Mouse (Mus musculus): ENCODE measurements around the gene Ing1.
"Not testable (repeated sequence)": the region's sequence is repeated elsewhere in the genome, so short reads cannot be mapped to it uniquely, and the experiment has no call there.

The Ing1 gene

DNA sequence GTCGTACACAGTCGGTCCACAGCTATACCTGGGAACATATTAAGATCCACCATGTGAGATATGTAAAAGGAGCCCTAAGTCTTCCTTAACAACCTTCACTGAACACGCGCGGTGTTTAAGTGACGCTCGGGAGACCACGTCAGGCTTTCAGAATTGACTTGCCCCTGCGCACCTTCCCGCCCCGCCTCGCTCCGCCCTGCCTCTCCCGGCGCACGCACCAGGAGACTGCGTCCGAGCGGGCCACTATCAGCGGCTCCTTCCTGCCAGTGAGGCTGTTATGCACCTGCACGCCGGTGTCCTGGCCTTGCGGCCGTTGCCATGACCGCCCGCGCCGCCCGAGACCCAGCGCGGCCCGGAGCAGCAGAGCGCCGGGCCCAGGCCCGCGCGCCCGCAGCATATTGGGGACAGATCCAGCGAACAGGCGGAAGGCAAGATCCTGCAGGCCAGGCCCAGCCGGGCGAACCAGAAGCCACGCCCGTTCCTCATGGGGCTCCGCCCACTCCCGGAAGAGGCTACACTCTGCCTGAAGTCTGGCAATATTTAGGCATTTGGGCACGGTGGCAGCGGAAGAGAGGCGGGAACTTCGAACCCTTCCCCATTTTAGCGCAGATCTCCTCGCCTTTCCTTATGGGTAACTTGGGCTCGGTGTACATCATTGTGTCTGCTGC is 5.0 kb upstream of the Ing1 start, which contains the start of gene Cars2:
TSS of gene Cars2 (minus strand) at position 503 of the 668 bp plus-strand sequence.
- DNase-seq (ENCODE audit: extremely low read depth, low read depth, low spot score) = no peak

DNA sequence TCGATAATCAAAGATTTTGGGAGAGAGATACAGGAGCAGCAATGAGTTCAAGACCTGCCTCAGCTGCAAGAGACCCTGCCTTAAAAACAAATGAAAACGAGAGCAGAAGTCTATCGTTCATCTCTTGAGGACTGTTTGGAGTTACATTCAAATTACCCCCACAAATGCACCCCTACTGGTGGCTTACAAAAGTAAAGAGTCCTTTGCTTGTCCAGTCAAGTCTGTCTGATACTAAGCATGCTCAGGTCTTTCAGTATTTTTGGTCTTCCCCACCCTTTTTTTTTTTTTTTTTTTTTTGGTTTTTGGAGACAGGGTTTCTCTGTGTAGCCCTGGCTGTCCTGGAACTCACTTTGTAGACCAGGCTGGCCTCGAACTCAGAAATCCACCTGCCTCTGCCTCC is 3.9 kb upstream of the Ing1 start:
- not testable (repeated sequence) for DNase-seq (ENCODE audit: extremely low read depth, low read depth, low spot score)

DNA sequence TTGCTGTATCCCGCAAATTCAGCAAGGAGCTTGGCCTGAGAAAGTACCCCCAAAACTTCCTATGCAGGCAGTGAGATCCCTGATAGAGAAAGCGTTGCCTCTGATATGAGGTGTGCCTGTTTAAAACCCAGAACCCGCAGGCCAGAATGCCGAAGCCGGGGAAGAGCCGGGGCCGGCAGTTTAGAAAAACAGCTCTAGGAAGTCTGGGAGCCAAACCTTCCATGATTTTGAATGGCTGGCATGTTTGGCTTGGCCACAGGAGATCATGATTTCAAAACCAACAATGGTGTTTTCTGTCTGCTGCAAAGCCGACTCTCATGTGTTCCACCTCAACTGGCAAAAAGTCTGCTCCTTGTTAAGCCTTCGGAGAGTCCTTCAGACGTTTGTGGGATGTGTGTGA is 3.0 kb upstream of the Ing1 start:
- DNase-seq (ENCODE audit: extremely low read depth, low read depth, low spot score) = no peak

- peak; percentile 92 for DNase-seq (ENCODE audit: extremely low read depth, low read depth, low spot score)
Measured at GRCm38 (mm10) chr8:11555720-11556591, 585 bp downstream of the Ing1 start.

DNA sequence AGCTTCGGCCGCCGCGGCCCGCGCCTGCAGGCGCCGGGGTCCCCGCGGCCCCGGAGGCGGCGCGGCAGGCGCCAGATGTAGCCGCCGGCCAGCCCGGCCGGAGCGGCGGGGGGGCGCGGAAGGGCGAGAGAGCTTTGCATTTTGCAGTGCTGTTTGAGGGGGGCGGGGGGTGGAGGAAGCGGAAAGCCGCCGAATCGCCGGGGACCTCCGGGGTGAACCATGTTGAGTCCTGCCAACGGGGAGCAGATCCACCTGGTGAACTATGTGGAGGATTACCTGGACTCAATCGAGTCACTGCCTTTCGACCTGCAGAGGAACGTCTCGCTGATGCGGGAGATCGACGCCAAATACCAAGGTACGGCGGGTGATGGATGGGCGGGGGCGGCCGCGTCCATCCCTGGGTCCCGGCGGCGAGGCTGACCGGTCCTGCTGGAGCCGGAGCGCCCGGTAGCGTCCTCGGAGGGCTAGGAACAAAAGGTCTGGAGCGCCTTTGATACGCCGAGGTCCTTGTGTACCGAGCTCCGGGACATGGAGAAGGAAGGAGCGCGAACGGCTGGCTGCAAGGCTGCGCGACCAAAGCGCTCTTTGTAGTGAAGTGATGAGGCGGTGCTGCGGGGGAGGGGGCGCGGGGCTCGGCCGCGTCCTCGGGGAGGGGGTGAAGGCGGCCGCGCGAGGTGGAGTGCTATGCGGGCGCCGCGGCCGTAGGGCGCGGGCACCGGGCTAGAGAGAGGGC is 1.5 kb downstream of the Ing1 start:
- no peak for DNase-seq (ENCODE audit: extremely low read depth, low read depth, low spot score)

- DNase-seq (ENCODE audit: extremely low read depth, low read depth, low spot score) = no peak
Measured at GRCm38 (mm10) chr8:11557424-11557767, 2.0 kb downstream of the Ing1 start.

- DNase-seq (ENCODE audit: extremely low read depth, low read depth, low spot score) = peak; percentile 84
Measured at GRCm38 (mm10) chr8:11557768-11558629, 2.6 kb downstream of the Ing1 start.

- DNase-seq (ENCODE audit: extremely low read depth, low read depth, low spot score) = no peak
Measured at GRCm38 (mm10) chr8:11559511-11559910, 4.1 kb downstream of the Ing1 start.

GRCm38 (mm10) chr8:11560220-11560619 is 4.8 kb downstream of the Ing1 start:
- DNase-seq (ENCODE audit: extremely low read depth, low read depth, low spot score) = no peak

DNA sequence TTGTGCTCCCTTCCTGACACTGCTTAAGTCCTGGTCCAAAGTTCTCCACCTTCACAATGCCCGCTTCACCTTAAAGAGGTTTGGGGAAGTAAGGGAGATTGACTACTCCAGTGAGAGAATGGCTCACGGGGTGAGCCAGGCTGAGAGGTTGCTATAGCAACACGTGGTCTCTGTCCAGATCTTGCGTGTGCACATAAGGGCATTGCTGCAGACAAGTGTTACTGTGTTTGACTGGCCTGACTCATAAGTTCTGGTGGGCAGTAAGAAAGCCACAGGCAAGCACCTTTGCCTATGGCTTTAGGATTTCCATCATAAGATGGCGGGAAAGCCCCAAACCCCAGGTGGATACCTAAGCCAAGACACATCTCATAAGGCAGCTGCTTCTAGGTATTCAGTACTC is 8.9 kb downstream of the Ing1 start:
- no peak for DNase-seq (ENCODE audit: extremely low read depth, low read depth, low spot score)

DNA sequence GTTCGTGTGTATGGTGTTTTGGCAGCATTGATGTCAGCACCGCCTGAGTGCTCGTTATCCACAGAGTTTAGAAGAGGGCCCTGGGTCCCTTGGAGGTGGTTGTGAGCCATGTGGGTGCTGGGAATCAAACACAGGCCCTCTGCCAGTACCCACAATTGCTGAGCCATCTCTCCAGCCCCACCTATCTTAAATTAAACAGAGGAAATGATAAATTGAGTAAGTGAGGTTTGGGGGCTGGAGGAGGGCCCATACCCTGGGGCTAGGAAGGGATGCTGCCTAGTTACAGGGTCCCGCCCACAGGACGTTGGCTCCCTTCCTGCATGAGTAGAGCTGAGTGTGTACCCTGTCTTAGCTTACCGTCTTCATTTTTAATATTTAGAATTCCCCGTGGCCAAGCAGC is 9.3 kb downstream of the Ing1 start:
- DNase-seq (ENCODE audit: extremely low read depth, low read depth, low spot score) = no peak

DNA sequence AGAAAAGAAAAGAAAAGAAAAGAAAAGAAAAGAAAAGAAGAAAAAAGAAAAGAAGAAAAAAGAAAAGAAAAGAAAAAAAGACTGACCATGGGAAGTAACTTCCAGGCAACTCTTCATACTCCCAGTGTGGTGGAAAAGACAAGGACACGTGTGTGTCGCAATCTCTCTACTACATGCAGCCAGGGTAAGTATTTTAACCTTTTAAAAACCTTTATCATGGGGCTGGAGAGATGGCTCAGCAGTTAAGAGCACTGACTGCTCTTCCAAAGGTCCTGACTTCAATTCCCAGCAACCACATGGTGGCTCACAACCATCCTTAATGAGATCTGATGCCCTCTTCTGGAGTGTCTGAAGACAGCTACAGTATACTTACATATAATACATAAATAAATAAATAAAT is 12.8 kb downstream of the Ing1 start:
- DNase-seq (ENCODE audit: extremely low read depth, low read depth, low spot score) = not testable (repeated sequence)

GRCm38 (mm10) chr8:11569260-11570097 is 14.1 kb downstream of the Ing1 start:
- DNase-seq (ENCODE audit: extremely low read depth, low read depth, low spot score) = no peak

GRCm38 (mm10) chr8:11570742-11571141 is 15.4 kb downstream of the Ing1 start:
- no peak for DNase-seq (ENCODE audit: extremely low read depth, low read depth, low spot score)

GRCm38 (mm10) chr8:11571950-11572349 is 16.6 kb downstream of the Ing1 start:
- no peak for DNase-seq (ENCODE audit: extremely low read depth, low read depth, low spot score)

DNA sequence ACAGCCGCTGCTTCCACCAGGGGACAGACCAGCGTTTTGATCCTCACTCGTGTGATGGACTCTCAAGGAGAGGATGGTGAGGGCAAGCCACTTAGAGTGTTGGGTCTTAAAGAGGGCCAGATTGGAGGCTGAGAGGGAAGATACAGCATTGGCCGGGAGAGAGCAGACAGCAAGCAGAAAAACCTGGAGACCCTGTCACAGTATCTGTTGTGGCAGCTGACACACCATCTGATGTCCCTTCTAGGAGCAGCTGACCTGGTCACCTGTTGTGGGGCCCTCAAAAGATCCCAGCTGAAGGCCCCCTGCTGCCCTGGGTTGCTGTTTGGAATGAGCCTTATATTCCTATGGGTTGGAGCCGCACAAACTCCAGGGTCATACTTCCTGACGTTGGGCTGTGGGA is 17.1 kb downstream of the Ing1 start:
- DNase-seq (ENCODE audit: extremely low read depth, low read depth, low spot score) = no peak

DNA sequence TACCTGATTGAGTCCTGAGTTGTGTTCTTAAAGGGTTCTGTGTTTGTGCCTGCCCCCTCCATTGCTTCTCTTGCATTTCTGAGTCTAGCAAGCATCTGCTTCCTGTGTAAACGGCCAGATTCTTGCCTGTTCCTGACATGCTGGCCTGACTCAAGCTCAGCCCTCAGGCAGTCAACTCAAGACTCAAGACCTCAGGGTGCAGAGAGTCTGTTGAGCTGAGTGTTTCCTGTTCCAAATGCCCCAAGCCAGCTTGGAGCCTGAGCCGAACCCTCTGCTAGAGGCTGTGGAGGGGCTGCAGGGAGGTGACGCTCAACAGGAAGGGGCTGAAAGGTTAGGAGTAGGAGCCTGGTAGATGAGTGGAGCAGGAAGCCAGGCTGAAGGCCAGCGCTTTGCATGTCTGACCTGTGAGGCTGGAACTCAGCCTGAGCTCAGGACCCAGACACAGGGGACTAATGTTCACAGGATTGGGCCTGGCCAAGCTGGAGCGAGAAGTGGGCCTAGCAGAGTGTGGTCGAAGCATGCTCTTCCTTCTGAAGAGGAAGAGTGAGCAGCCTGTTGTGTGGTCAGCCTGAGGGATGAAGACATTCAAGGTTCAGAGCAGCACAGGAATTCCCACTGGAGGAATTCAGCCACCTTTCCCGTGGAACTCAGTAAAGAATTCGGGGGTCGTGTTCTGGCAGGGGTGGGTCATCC is 19.7 kb downstream of the Ing1 start:
- no peak for DNase-seq (ENCODE audit: extremely low read depth, low read depth, low spot score)

DNA sequence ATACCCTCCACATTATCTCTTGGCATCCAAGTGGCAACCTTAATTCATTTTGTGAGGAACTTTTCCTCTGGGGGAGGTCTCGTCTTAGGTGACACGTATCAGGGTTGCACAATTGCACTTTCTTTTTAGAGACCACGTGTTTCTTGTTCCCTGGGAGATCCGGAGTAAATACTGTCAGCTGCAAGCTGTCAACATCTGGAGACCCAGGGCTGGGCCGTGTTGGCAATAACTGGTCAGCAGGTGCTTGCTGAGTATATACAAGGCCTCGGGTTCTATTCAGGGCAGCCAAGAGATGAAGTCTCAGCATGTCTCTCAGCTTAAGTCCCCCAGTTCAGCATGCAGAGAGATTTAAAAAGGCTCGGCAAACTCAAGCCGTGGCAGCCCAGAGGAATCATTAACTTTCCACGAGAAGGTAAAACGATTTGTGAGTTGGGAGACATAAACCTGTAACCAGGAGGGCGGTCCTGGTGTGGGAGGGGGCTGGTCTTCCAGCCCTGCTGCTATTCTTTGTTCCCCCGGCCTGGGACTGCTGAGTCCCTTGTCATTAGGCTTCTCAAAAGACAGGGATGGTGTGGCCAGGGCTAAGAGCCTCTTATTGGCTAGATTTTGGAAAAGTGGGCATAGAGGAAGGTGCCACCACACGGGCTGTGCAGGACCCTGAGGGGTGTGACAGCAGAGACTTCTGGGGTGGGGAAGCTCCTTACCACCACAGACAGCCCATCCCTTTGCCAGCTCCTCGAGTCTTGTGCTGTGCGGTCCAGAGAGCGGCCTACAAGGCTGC is 20.4 kb downstream of the Ing1 start:
- DNase-seq (ENCODE audit: extremely low read depth, low read depth, low spot score) = no peak
